Mouse (Mus musculus): Measurements from ENCODE around the gene Ubac1. TPM values are rescaled to one million over a fixed set of nuclear protein-coding genes. Genes with fewer than 3 reads are reported as not detected.

The Ubac1 gene
- polyA plus RNA-seq, 1 experiment from 2014 or later: 114 TPM

DNA sequence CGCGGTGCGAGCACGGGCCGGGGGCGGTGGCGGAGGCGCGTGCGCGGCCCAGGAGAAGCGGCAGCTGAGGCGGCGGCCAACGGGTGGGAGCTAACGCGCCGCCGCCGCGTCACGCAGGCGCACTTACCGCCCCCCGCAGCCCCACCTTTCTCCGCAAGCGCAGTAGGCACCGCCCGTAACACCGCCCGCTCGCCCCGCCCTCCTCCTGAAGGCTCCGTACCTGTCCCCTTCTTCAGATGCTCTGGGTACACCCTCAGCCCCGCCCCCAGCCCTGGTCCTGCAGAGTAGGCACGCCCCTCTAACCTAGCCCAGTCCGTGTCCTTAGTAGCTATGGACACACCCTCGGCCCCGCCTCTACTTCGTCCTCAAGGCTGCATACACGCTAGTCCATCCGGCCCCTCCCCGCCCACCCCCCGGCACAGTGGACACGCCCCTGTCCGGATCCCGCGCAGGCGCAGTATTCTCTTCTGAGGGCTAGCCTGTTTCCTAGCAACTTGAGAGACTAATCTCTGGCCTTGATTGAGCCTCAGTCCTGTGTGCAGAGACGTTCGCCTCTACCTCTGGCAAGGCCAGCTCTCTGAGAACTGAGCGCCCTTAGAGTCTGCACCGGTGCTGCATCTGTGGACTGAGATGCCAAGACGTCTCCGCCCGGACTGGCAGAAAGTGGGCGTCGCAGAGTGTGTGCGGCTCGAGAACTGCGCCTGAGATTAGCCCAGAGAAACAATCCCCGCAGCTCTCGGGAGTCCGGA lies 38.2 kb downstream of the Ubac1 start, which contains the start of gene Camsap1:
Gene Camsap1 (minus strand): TSS at position 124 of the 749 bp plus-strand sequence.
- Histone ChIP-seq H3K9ac (ENCODE audit: low read length) (peak within 1 kb of the TSS; percentile 95), H3K4me3 (ENCODE audit: low read length) (peak within 1 kb of the TSS; percentile 91), H3K27ac (ENCODE audit: low read length) (peak within 1 kb of the TSS; percentile 88), H3K9me3 (replicated peaks; ENCODE audit: control insufficient read depth, low read length) (no peaks in the 10 kb centered on the region), H3K27me3 (ENCODE audit: control insufficient read depth, insufficient read depth, low read length) (no peaks in the 10 kb centered on the region), H3K36me3 (ENCODE audit: control insufficient read depth, insufficient read depth) (no peaks in the 10 kb centered on the region), H3K4me2 (ENCODE audit: low read depth, low read length) (peak within 1 kb of the TSS; percentile 90), H3K4me1 (ENCODE audit: control insufficient read depth, insufficient read depth, low read length) (peaks cover 30% of the 10 kb centered on the region)
- ATAC-seq (replicated peaks; ENCODE audit: extremely low read depth, insufficient read depth, low FRiP score): peak; percentile 100
- WGBS: under 1% methylated on average over 64 of the region's 64 CpGs

DNA sequence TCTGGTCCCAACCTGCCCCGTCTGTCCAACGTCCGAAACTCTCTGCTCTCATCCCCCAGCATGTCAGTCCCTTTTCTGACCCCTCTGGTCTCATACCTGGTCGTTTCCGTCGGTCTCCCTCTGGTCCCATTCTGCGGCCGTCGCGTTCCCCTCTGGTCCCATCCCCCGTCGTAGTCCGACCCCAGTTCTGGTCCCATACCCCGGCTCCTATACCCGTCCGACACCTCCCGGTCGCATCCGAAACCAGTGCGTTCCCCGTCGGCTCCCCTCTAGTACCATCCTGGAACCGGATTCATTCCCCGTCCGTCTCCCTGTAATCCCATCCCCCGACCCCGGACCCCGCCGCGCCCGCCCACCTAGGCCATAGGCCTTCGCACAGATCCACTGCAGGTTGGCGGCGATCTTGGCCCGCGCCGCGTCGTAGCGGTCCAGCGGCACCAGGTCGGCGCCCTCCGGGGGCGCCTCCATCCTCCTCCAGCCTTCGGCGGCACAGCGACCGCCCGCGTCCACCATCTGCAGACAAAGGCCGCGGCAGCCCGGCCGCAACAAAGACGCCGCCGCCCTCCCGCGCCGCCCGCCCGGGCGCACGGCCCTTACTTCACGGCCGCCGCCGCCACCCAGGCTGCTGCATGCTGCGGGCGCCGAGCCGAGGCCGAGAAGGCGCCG lies 39.0 kb downstream of the Ubac1 start:
- peak; percentile 4 for ATAC-seq (replicated peaks; ENCODE audit: extremely low read depth, insufficient read depth, low FRiP score)
- Histone ChIP-seq H3K4me2 (ENCODE audit: low read depth, low read length) (peak overlapping the region; percentile 80), H3K9me3 (replicated peaks; ENCODE audit: control insufficient read depth, low read length) (no peaks in the 10 kb centered on the region), H3K4me1 (ENCODE audit: control insufficient read depth, insufficient read depth, low read length) (peaks cover 31% of the 10 kb centered on the region), H3K27ac (ENCODE audit: low read length) (peak overlapping the region; percentile 88), H3K36me3 (ENCODE audit: control insufficient read depth, insufficient read depth) (no peaks in the 10 kb centered on the region), H3K9ac (ENCODE audit: low read length) (peak overlapping the region; percentile 95), H3K4me3 (ENCODE audit: low read length) (peak overlapping the region; percentile 91), H3K27me3 (ENCODE audit: control insufficient read depth, insufficient read depth, low read length) (no peaks in the 10 kb centered on the region)
- WGBS: under 1% methylated on average over 62 of the region's 76 CpGs

- peak overlapping the region; percentile 91 for H3K4me3 ChIP-seq (ENCODE audit: low read length)
- WGBS: under 1% methylated on average over 16 of the region's 16 CpGs
- no peak for ATAC-seq (replicated peaks; ENCODE audit: extremely low read depth, insufficient read depth, low FRiP score)
- H3K36me3 ChIP-seq (ENCODE audit: control insufficient read depth, insufficient read depth): no peaks in the 10 kb centered on the region
- peak overlapping the region; percentile 88; the same call in 1 of the 2 replicates for H3K27ac ChIP-seq (ENCODE audit: low read length)
- peak overlapping the region; percentile 95 for H3K9ac ChIP-seq (ENCODE audit: low read length)
- no peaks in the 10 kb centered on the region for H3K27me3 ChIP-seq (ENCODE audit: control insufficient read depth, insufficient read depth, low read length)
- H3K4me1 ChIP-seq (ENCODE audit: control insufficient read depth, insufficient read depth, low read length): peaks cover 31% of the 10 kb centered on the region
- peak overlapping the region; percentile 80 for H3K4me2 ChIP-seq (ENCODE audit: low read depth, low read length)
- H3K9me3 ChIP-seq (replicated peaks; ENCODE audit: control insufficient read depth, low read length): no peaks in the 10 kb centered on the region
These were observed 39.5 kb downstream of the Ubac1 start for GRCm38 (mm10) chr2:25982052-25982425.

DNA sequence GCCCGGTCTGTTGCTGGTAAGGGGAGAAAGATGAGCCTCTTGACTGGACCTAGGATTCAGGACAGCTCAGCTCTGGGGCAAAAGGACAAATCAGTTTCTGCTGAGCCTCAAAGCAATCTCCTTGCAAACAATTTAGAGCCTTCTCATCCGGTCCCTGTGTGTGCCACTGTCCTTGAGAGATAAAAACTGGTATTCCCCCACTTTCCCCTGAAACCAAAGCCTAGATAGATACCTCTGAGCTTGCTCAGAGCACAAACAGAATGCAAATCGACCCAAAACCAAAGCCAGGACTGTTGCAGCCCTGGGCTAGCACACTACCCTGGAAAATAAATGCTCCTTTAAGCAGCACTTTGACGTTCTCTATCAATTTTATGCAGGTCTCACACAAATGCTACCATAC lies 42.5 kb downstream of the Ubac1 start:
- Histone ChIP-seq H3K9me3 (replicated peaks; ENCODE audit: control insufficient read depth, low read length) (no peaks in the 10 kb centered on the region), H3K4me2 (ENCODE audit: low read depth, low read length) (no peak overlapping the region), H3K9ac (ENCODE audit: low read length) (no peak overlapping the region), H3K36me3 (ENCODE audit: control insufficient read depth, insufficient read depth) (no peaks in the 10 kb centered on the region), H3K4me1 (ENCODE audit: control insufficient read depth, insufficient read depth, low read length) (peaks cover 29% of the 10 kb centered on the region), H3K4me3 (ENCODE audit: low read length) (no peak overlapping the region), H3K27me3 (ENCODE audit: control insufficient read depth, insufficient read depth, low read length) (no peaks in the 10 kb centered on the region), H3K27ac (ENCODE audit: low read length) (no peak overlapping the region)
- WGBS: 69% methylated on average over 4 of the region's 4 CpGs
- ATAC-seq (replicated peaks; ENCODE audit: extremely low read depth, insufficient read depth, low FRiP score): no peak

- Histone ChIP-seq H3K36me3 (ENCODE audit: control insufficient read depth, insufficient read depth) (no peaks in the 10 kb centered on the region), H3K27ac (ENCODE audit: low read length) (no peak overlapping the region), H3K4me3 (ENCODE audit: low read length) (no peak overlapping the region), H3K27me3 (ENCODE audit: control insufficient read depth, insufficient read depth, low read length) (no peaks in the 10 kb centered on the region), H3K9me3 (replicated peaks; ENCODE audit: control insufficient read depth, low read length) (no peaks in the 10 kb centered on the region), H3K4me1 (ENCODE audit: control insufficient read depth, insufficient read depth, low read length) (peaks cover 37% of the 10 kb centered on the region), H3K4me2 (ENCODE audit: low read depth, low read length) (no peak overlapping the region), H3K9ac (ENCODE audit: low read length) (no peak overlapping the region)
- WGBS: 34% methylated on average over 7 of the region's 7 CpGs
- no peak for ATAC-seq (replicated peaks; ENCODE audit: extremely low read depth, insufficient read depth, low FRiP score)
These were observed 43.8 kb downstream of the Ubac1 start for GRCm38 (mm10) chr2:25977587-25978239.

DNA sequence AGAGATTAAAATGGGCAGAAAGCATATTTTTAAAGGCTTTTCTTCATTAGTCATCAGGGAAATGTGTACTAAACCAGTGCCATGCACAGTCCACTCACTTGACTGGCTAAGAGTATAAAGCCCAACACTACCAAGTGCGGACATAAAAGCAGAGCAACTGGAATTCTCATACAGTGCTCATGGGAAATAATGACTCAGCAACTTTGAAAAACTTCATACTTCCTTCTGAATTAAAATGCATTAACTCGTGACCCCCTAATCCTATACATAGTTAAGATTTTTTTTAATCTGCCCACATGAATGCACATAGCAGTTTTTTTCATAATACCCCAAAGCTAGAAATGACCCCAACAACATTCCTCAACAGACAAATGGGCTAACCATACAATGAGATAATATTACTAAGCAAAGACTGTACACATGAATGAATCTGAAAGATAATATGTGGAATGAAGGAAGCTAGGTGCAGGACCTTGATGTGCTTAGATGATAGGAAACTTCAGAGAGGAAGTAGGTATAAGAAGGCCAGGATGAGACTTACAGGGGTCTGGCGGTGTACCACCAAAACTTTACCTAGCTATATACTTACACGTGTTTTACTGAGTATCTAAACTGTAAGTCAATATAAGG lies 46.3 kb downstream of the Ubac1 start:
- Histone ChIP-seq H3K4me3 (ENCODE audit: low read length) (no peak overlapping the region), H3K27me3 (ENCODE audit: control insufficient read depth, insufficient read depth, low read length) (no peaks in the 10 kb centered on the region), H3K4me2 (ENCODE audit: low read depth, low read length) (no peak overlapping the region), H3K9ac (ENCODE audit: low read length) (no peak overlapping the region), H3K9me3 (replicated peaks; ENCODE audit: control insufficient read depth, low read length) (no peaks in the 10 kb centered on the region), H3K36me3 (ENCODE audit: control insufficient read depth, insufficient read depth) (no peaks in the 10 kb centered on the region), H3K4me1 (ENCODE audit: control insufficient read depth, insufficient read depth, low read length) (peaks cover 41% of the 10 kb centered on the region), H3K27ac (ENCODE audit: low read length) (no peak overlapping the region)
- no peak for ATAC-seq (replicated peaks; ENCODE audit: extremely low read depth, insufficient read depth, low FRiP score)
- WGBS: 92% methylated on average over 4 of the region's 4 CpGs

DNA sequence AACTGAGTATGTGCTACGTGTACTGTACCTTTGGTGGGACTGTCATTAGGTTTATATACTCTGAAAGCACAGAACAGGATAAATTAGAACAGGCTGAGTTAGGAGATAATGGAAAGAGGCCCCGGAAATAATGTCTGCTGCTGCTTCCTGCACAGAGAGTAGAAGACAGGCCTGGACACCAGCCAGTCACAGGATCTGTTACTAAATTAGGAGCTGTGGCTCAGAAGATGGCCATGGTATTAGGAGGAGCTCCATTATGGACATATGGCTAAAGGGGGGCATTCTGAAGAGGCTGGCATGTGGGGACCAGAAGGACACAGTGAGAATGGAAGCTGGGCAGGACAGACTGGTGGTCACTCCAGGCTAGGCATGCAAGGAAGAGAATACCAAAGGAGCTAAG lies 51.1 kb downstream of the Ubac1 start:
- 22% methylated on average over 2 of the region's 2 CpGs for WGBS
- no peaks in the 10 kb centered on the region for H3K9me3 ChIP-seq (replicated peaks; ENCODE audit: control insufficient read depth, low read length)
- ATAC-seq (replicated peaks; ENCODE audit: extremely low read depth, insufficient read depth, low FRiP score): peak; percentile 64; the same call in 1 of the 2 replicates
- H3K27ac ChIP-seq (ENCODE audit: low read length): peak overlapping the region; percentile 86
- H3K4me3 ChIP-seq (ENCODE audit: low read length): no peak overlapping the region
- H3K36me3 ChIP-seq (ENCODE audit: control insufficient read depth, insufficient read depth): peaks cover 9% of the 10 kb centered on the region
- no peak overlapping the region; the same call in 1 of the 2 replicates for H3K9ac ChIP-seq (ENCODE audit: low read length)
- no peaks in the 10 kb centered on the region for H3K27me3 ChIP-seq (ENCODE audit: control insufficient read depth, insufficient read depth, low read length)
- peaks cover 32% of the 10 kb centered on the region for H3K4me1 ChIP-seq (ENCODE audit: control insufficient read depth, insufficient read depth, low read length)
- peak overlapping the region; percentile 26 for H3K4me2 ChIP-seq (ENCODE audit: low read depth, low read length)

DNA sequence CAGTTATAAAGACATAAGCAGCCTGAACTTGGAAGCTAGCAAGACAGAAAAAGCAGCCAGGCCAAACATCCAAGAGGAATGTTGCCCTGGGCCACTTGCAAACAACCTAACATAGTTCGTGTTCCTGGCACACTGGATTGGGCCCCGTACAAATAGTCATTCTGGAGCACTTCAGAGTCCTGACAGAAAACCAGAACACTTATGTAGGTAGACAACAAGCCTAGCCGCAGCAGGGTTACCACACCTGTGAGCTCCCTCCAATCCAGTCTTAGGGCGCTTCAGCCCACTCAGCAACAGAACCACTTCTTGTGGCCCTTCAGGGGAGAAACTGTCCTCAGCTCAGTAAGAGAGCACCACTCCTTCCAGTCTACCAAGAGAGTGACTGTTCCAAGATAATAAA lies 52.2 kb downstream of the Ubac1 start:
- H3K27me3 ChIP-seq (ENCODE audit: control insufficient read depth, insufficient read depth, low read length): no peaks in the 10 kb centered on the region
- no peak for ATAC-seq (replicated peaks; ENCODE audit: extremely low read depth, insufficient read depth, low FRiP score)
- peaks cover 32% of the 10 kb centered on the region for H3K4me1 ChIP-seq (ENCODE audit: control insufficient read depth, insufficient read depth, low read length)
- WGBS: 64% methylated on average over 4 of the region's 4 CpGs
- no peak overlapping the region for H3K4me2 ChIP-seq (ENCODE audit: low read depth, low read length)
- H3K36me3 ChIP-seq (ENCODE audit: control insufficient read depth, insufficient read depth): peaks cover 20% of the 10 kb centered on the region
- no peaks in the 10 kb centered on the region for H3K9me3 ChIP-seq (replicated peaks; ENCODE audit: control insufficient read depth, low read length)
- H3K9ac ChIP-seq (ENCODE audit: low read length): no peak overlapping the region
- peak overlapping the region; percentile 56 for H3K27ac ChIP-seq (ENCODE audit: low read length)
- no peak overlapping the region for H3K4me3 ChIP-seq (ENCODE audit: low read length)
